Mouse (Mus musculus) stomach, postnatal 0 days (tissue): ENCODE data around the gene Rbak. TPM values are rescaled to one million over a fixed set of nuclear protein-coding genes. Genes with fewer than 3 reads are reported as not detected.

ENCODE experiments used
- ATAC-seq: fragments of 200-750 bp; cut with Nextera tagmentation; 2 replicates; pipeline ENCODE4 v1.8.0; 2017; ENCODE audit not compliant: low FRiP score, low TSS enrichment
- DNase-seq: peaks from one replicate; pipeline ENCODE4 v3.0.0-alpha.2; 2016; ENCODE audit warnings: low spot score
- H3K27ac ChIP-seq: fragments of 300-500 bp; sonication (generic); replicated peaks from 2 replicates; pipeline ENCODE4 v1.5.1; 2014; ENCODE audit warnings: mild to moderate bottlenecking, control low read depth
- H3K27me3 ChIP-seq: fragments of 300-500 bp; sonication (generic); 2 replicates; pipeline ENCODE4 v1.6.1; 2014; ENCODE audit warnings: low read length; ENCODE audit not compliant: control insufficient read depth, insufficient read depth
- H3K36me3 ChIP-seq: fragments of 300-500 bp; sonication (generic); 2 replicates; pipeline ENCODE4 v1.6.1; 2014; ENCODE audit warnings: low read length, mixed read lengths; ENCODE audit not compliant: control insufficient read depth, insufficient read depth
- H3K4me1 ChIP-seq: fragments of 300-500 bp; sonication (generic); replicated peaks from 2 replicates; pipeline ENCODE4 v1.6.1; 2014; ENCODE audit warnings: antibody characterized with exemption; ENCODE audit not compliant: control insufficient read depth, insufficient read depth
- H3K4me2 ChIP-seq: fragments of 300-500 bp; sonication (generic); replicated peaks from 2 replicates; pipeline ENCODE4 v1.6.1; 2014; ENCODE audit warnings: low read depth, mild to moderate bottlenecking, control low read depth, moderate library complexity
- H3K4me3 ChIP-seq: fragments of 300-500 bp; sonication (generic); 2 replicates; pipeline ENCODE4 v1.5.1; 2014; ENCODE audit warnings: low read depth, low read length, control low read depth
- H3K9ac ChIP-seq: fragments of 300-500 bp; sonication (generic); 2 replicates; pipeline ENCODE4 v1.6.1; 2014; ENCODE audit warnings: mild to moderate bottlenecking, low read length, control low read depth, mixed read lengths
- H3K9me3 ChIP-seq: fragments of 300-500 bp; sonication (generic); 2 replicates; pipeline ENCODE4 v1.6.1; 2016; ENCODE audit warnings: low read length; ENCODE audit not compliant: control insufficient read depth
- CTCF ChIP-seq: IDR thresholded peaks from 2 replicates; pipeline ENCODE4 v1.5.1; 2016; ENCODE audit warnings: antibody characterized with exemption, low read depth, mild to moderate bottlenecking, moderate library complexity
- EP300 ChIP-seq: optimal IDR thresholded peaks from 2 replicates; pipeline ENCODE3; 2016; ENCODE audit warnings: antibody characterized with exemption
- WGBS: fragments of 180-500 bp; shearing (Covaris S2); extraction: QIAGEN DNeasy Blood & Tissue Kit; methylation state at CpG from one replicate; pipeline ENCODE4 v1.1.7; 2014; 5-methylcytosine and 5-hydroxymethylcytosine counted together
- polyA plus RNA-seq: library from polyadenylated mRNA; unstranded; fragments of >200 nt; fragmentation: Nextera tagmentation; extraction: Ambion mirVana; gene quantifications from 2 replicates; pipeline ENCODE4 v1.2.1, GENCODE M21; 2015

Rbak gene
- 4.2 and 5.2 TPM in 2 replicates for polyA plus RNA-seq

DNA sequence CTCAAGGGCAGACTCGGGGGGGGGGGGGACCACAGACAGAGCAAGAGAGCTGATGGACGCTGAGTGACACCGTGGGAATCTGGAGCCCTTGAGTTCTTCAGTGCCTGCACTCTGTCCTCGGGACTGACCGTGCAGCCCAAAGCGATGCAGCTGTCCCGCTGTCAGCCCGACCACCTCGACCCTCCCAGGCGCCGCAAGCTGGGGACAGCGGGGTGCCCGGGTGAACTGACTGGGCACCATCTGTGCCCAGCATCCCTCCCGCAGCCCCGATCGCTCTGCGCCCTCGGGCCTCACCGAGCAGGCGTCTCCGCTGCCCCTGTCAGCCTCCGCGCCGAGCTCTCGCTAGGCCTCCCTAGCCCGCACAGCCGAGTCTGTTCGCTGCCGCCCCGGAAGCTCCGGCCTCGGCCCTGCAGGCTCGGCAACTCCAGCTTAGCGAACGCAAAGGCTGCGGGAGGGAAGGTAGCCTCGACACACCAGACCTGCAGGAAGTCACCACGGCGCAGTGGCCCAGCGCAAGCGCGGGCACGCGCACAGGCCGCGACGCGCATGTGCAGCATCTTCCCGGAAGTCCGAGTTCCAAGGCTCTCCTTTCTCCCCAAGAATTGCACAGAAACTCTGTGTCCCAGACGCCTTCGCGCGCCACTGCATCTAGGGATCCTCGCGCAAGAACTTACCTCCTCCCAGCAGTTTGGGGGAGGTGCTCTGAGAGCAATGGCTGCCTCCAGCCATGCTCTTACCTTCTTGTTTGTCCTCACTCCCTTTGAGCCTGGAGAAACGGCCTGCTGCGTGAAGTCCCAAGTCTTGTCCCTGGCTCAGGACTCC lies at the start of gene Rbak, which contains the start of gene Spdye4b:
TSS of gene Rbak (minus strand) at position 521 of the 822 bp plus-strand sequence.
TSS of gene Spdye4b (plus strand) at position 763 of the 822 bp plus-strand sequence.
- no peak for TF ChIP-seq EP300
- peak; percentile 14 for TF ChIP-seq CTCF
- peak; percentile 97 for ATAC-seq

DNA sequence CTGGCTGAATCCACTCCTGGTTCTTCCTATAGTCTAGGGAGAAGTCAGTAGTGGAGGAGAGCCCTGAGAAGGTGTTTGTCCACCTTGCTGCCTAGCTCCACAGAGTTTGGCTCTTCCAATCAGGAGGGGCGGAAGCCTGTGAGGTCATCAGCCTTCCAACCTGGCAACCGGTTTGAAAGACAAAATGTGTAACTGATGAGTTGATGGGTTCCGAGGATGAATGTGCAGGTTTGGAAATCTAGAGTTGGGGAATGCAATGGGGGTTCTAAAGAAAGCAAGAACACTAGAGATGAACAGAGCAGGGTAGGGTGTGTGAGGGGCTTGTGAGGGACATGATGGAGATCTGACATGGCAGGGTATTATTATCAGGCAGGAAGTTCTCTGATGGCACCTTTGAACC lies 46.2 kb upstream of the Rbak start, which contains the start of gene Spdye4a:
TSS of gene Spdye4a (minus strand) at position 101 of the 400 bp plus-strand sequence.
- no peaks in the 10 kb centered on the region for H3K36me3 ChIP-seq
- TF ChIP-seq EP300 (no peak), CTCF (no peak)
- H3K27me3 ChIP-seq: no peaks in the 10 kb centered on the region
- H3K9me3 ChIP-seq: 0 out of 2 replicates have a peak, but pooled peaks cover 2% of the 10 kb centered on the region
- H3K27ac ChIP-seq: no peak within 1 kb of the TSS
- H3K4me1 ChIP-seq: no peaks in the 10 kb centered on the region
- ATAC-seq: no peak
- no peak within 1 kb of the TSS for H3K9ac ChIP-seq
- H3K4me3 ChIP-seq: no peak within 1 kb of the TSS
- 85% methylated on average over 3 of the region's 3 CpGs for WGBS
- no peak within 1 kb of the TSS for H3K4me2 ChIP-seq
- DNase-seq: no peak

More for the DNA sequence above, at the start of gene Rbak, which contains the start of gene Spdye4b:
- DNase-seq: peak; percentile 94
- Histone ChIP-seq H3K4me1 (no peaks in the 10 kb centered on the region), H3K4me3 (peak within 1 kb of the TSS; percentile 75), H3K9me3 (no peaks in the 10 kb centered on the region), H3K4me2 (peak within 1 kb of the TSS; percentile 87), H3K27ac (peak within 1 kb of the TSS; percentile 88), H3K36me3 (peaks cover 10% of the 10 kb centered on the region), H3K27me3 (no peaks in the 10 kb centered on the region), H3K9ac (peak within 1 kb of the TSS; percentile 91)
- WGBS: 0% methylated on average over 49 of the region's 58 CpGs

DNA sequence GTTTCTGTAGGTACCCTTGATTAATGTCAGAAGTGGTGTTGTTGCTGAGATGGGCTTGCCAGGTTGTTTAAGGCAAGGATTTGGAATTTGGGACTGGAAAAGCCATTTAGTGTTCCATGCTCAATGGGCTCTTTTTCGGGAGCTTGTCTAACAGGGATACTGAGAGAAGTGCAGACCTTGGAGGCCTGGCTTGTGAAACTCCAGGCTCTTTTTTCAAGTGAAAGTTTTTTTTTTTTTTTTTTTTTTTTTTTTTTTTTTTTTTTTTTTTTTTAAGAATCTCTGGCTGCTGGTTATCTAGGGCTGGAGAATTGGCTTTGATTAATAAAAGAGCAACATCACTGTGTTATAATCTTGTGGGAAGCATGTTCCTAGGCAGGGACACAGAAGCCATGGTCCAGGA lies 41.7 kb upstream of the Rbak start:
- WGBS: 70% methylated on average over 1 of the region's 1 CpGs

DNA sequence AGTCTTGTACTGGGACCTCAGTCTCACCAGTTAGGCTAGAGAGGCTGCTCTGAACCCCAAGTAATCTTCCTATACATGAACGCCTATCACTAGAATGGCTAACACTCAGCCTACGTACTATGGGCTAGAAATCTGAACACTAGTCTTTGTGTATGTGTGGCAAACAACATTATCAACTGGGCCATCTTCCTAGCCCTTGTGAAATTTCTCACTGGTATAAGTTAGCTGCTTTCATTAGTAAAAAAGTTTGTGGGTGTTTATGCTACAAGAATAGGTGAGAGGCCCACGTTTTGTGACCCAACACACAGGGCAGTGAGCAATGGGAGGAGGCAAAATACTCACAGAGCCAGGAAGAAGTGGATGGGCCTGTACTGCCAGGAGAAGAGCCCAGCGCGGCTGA lies 40.4 kb upstream of the Rbak start:
- Histone ChIP-seq H3K9ac (no peak overlapping the region), H3K4me2 (no peak overlapping the region), H3K4me1 (no peaks in the 10 kb centered on the region), H3K27ac (no peak overlapping the region), H3K9me3 (no peaks in the 10 kb centered on the region), H3K27me3 (no peaks in the 10 kb centered on the region), H3K4me3 (no peak overlapping the region), H3K36me3 (no peaks in the 10 kb centered on the region)
- TF ChIP-seq EP300 (no peak), CTCF (no peak)
- 63% methylated on average over 3 of the region's 5 CpGs for WGBS
- DNase-seq: no peak
- no peak for ATAC-seq

More for the DNA sequence above, 41.7 kb upstream of the Rbak start:
- Histone ChIP-seq H3K4me1 (no peaks in the 10 kb centered on the region), H3K36me3 (no peaks in the 10 kb centered on the region), H3K27me3 (no peaks in the 10 kb centered on the region), H3K4me3 (no peak overlapping the region), H3K9ac (no peak overlapping the region), H3K4me2 (no peak overlapping the region), H3K27ac (no peak overlapping the region), H3K9me3 (no peaks in the 10 kb centered on the region)
- ATAC-seq (no peak), DNase-seq (no peak)
- TF ChIP-seq EP300: no peak
- no peak for TF ChIP-seq CTCF

DNA sequence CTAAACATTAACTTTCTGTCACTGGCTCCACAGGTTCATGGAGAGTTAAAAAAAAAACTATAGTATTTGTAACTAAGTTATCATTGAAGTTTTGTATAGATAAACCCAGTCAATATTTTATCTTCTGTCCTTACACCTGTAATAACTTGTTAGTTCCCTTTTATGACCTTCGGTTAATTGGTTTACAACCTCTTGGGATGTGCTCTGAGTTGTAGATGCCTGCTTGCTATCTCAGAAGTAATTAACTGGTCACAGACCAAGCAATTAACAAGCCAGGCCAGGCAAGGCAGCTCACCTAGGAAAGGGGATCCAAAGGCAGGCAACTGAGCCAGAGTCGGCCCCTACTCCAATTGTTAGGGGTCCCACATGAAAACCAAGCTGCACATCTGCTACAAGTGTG lies 33.3 kb upstream of the Rbak start:
- WGBS: 47% methylated on average over 2 of the region's 2 CpGs
- H3K4me1 ChIP-seq: no peaks in the 10 kb centered on the region
- DNase-seq (no peak), ATAC-seq (no peak)
- no peak overlapping the region for H3K9ac ChIP-seq
- no peak overlapping the region for H3K27ac ChIP-seq
- no peaks in the 10 kb centered on the region for H3K27me3 ChIP-seq
- no peak overlapping the region for H3K4me3 ChIP-seq
- no peak overlapping the region for H3K4me2 ChIP-seq
- H3K9me3 ChIP-seq: 0 out of 2 replicates have a peak, but pooled peaks cover under 1% of the 10 kb centered on the region
- no peaks in the 10 kb centered on the region for H3K36me3 ChIP-seq
- TF ChIP-seq EP300: no peak

DNA sequence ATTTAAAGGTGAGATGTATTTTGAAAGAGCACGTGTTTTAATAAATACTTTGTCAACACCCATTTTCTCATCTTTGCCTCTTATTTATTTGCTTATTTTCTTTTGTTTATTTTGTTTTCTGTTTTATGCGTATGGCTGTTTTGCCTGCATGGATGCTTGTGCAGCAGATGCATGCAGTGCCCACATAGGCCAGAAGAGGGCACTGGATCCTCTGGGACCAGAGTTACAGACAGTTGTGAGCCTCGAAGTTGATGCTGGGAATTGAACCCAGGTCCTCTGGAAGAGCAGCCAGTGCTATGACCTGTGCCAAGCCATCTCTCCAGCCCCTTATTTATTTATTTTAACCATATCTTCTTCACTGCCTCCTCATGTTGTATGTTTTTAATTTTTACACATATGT lies 24.4 kb upstream of the Rbak start:
- no peak for DNase-seq

More for the DNA sequence above, 24.4 kb upstream of the Rbak start:
- no peak overlapping the region for H3K4me3 ChIP-seq
- ATAC-seq: no peak
- no peak overlapping the region for H3K9ac ChIP-seq
- 0 out of 2 replicates have a peak, but pooled peaks cover 3% of the 10 kb centered on the region for H3K9me3 ChIP-seq
- H3K4me1 ChIP-seq: no peaks in the 10 kb centered on the region
- no peak overlapping the region for H3K27ac ChIP-seq
- 73% methylated on average over 3 of the region's 3 CpGs for WGBS
- no peak for TF ChIP-seq EP300
- TF ChIP-seq CTCF: peak; percentile 53
- no peaks in the 10 kb centered on the region for H3K27me3 ChIP-seq
- H3K36me3 ChIP-seq: no peaks in the 10 kb centered on the region
- no peak overlapping the region for H3K4me2 ChIP-seq
